Mouse (Mus musculus) liver, embryonic 14.5 days (tissue): ENCODE results near the gene Sdk2. TPM values are rescaled to one million over a fixed set of nuclear protein-coding genes. Genes with fewer than 3 reads are reported as not detected.

Experiments
- ATAC-seq: fragments of 200-750 bp; cut with Nextera tagmentation; 2 replicates; pipeline ENCODE4 v1.8.0; 2017; ENCODE audit warnings: moderate number of reproducible peaks, mild to moderate bottlenecking, moderate library complexity; ENCODE audit not compliant: insufficient read depth
- DNase-seq, 3 experiments: peaks; one replicate each; pipeline ENCODE4 v3.0.0-alpha.2; 2012 to 2013; ENCODE audit warnings: low read depth in 3 of 3, low spot score in 3 of 3
- H3K27ac ChIP-seq: fragments of 300-500 bp; sonication (generic); 2 replicates; pipeline ENCODE4 v1.5.1; 2014; ENCODE audit warnings: moderate library complexity, mild to moderate bottlenecking, control low read depth, inconsistent platforms
- H3K27me3 ChIP-seq: fragments of 300-500 bp; sonication (generic); 2 replicates; pipeline ENCODE4 v1.6.1; 2014; ENCODE audit warnings: mild to moderate bottlenecking, low read length, moderate library complexity; ENCODE audit not compliant: control insufficient read depth, insufficient read depth
- H3K36me3 ChIP-seq: fragments of 300-500 bp; sonication (generic); replicated peaks from 2 replicates; pipeline ENCODE4 v1.6.1; 2014; ENCODE audit warnings: low read depth; ENCODE audit not compliant: control insufficient read depth, insufficient read depth
- H3K4me1 ChIP-seq, 2 experiments: fragments of 200-500 bp in 1 of 2; fragments of 300-500 bp in 1 of 2; sonication (generic) in 1 of 2; replicated peaks; 2 replicates each; pipeline ENCODE4 v1.6.1; 2012 to 2014; ENCODE audit warnings: antibody characterized with exemption in 1 of 2, inconsistent platforms in 1 of 2, low read length in 1 of 2; ENCODE audit not compliant: control insufficient read depth in 2 of 2, insufficient read depth in 2 of 2
- H3K4me2 ChIP-seq: fragments of 300-500 bp; sonication (generic); 2 replicates; pipeline ENCODE4 v1.6.1; 2014; ENCODE audit warnings: low read depth, mild to moderate bottlenecking, control low read depth, moderate library complexity
- H3K4me3 ChIP-seq, 2 experiments: fragments of 200-500 bp in 1 of 2; fragments of 300-500 bp in 1 of 2; sonication (generic) in 1 of 2; 2 replicates each; pipeline ENCODE4 v1.5.1; 2012 to 2014; ENCODE audit warnings: low read depth in 2 of 2, low read length in 2 of 2, mild to moderate bottlenecking in 2 of 2, control low read depth in 1 of 2, inconsistent platforms in 1 of 2, moderate library complexity in 1 of 2; ENCODE audit not compliant: insufficient read depth in 1 of 2
- H3K9ac ChIP-seq: fragments of 300-500 bp; sonication (generic); replicated peaks from 2 replicates; pipeline ENCODE4 v1.6.1; 2014; ENCODE audit warnings: mild to moderate bottlenecking, control low read depth, moderate library complexity
- H3K9me3 ChIP-seq: fragments of 300-500 bp; sonication (generic); 2 replicates; pipeline ENCODE4 v1.6.1; 2016; ENCODE audit warnings: low read length, mixed read lengths; ENCODE audit not compliant: control insufficient read depth
- CTCF ChIP-seq: IDR thresholded peaks from 2 replicates; pipeline ENCODE4 v1.5.1; 2016; ENCODE audit warnings: antibody characterized with exemption, low read depth, control low read depth
- EP300 ChIP-seq: IDR thresholded peaks from 2 replicates; pipeline ENCODE4 v1.6.1; 2016; ENCODE audit warnings: antibody characterized with exemption, low read depth
- WGBS: fragments of 180-500 bp; shearing (Covaris S2); extraction: QIAGEN DNeasy Blood & Tissue Kit; methylation state at CpG from one replicate; pipeline ENCODE4 v1.1.7; 2014; ENCODE audit not compliant: insufficient replicate concordance; 5-methylcytosine and 5-hydroxymethylcytosine counted together
- polyA plus RNA-seq, 2 experiments: library from polyadenylated mRNA; depleted of rRNA in 1 of 2; stranded (reverse) in 1 of 2; unstranded in 1 of 2; fragments of >200 nt; fragmentation: Nextera tagmentation in 1 of 2; extraction: Ambion mirVana in 1 of 2; gene quantifications; 2 replicates each; pipeline versions ENCODE4 v1.2.1 to v1.2.3; 2012 to 2014

The Sdk2 gene
- polyA plus RNA-seq, 2 experiments: 0.09 to 0.13 TPM

GRCm38 (mm10) chr11:113948676-113949075 lies 118.2 kb downstream of the Sdk2 start:
- DNase-seq: no peak
- H3K4me2 ChIP-seq: no peak overlapping the region
- H3K9ac ChIP-seq: no peak overlapping the region
- no peak overlapping the region for H3K27ac ChIP-seq
- H3K4me1 ChIP-seq: no peaks in the 10 kb centered on the region
- H3K36me3 ChIP-seq: no peaks in the 10 kb centered on the region
- WGBS: 65% methylated on average over 8 of the region's 8 CpGs
- no peak for TF ChIP-seq CTCF
- no peak for TF ChIP-seq EP300
- no peaks in the 10 kb centered on the region for H3K9me3 ChIP-seq
- no peaks in the 10 kb centered on the region for H3K27me3 ChIP-seq
- no peak for ATAC-seq
- H3K4me3 ChIP-seq: no peak overlapping the region

- no peak for TF ChIP-seq EP300
- TF ChIP-seq CTCF: no peak
- Histone ChIP-seq H3K9ac (no peak overlapping the region), H3K27me3 (no peaks in the 10 kb centered on the region), H3K4me2 (no peak overlapping the region), H3K4me1 (no peaks in the 10 kb centered on the region), H3K9me3 (no peaks in the 10 kb centered on the region), H3K4me3 (no peak overlapping the region), H3K27ac (no peak overlapping the region), H3K36me3 (no peaks in the 10 kb centered on the region)
- no peak for DNase-seq
- ATAC-seq: no peak
- 39% methylated on average over 9 of the region's 9 CpGs for WGBS
These were observed 124.6 kb downstream of the Sdk2 start for GRCm38 (mm10) chr11:113942101-113942735.

- no peaks in the 10 kb centered on the region for H3K4me1 ChIP-seq
- no peak overlapping the region for H3K4me2 ChIP-seq
- WGBS: 64% methylated on average over 9 of the region's 9 CpGs
- no peak for DNase-seq
- no peaks in the 10 kb centered on the region for H3K36me3 ChIP-seq
- no peak for ATAC-seq
- H3K27ac ChIP-seq: no peak overlapping the region
- H3K9me3 ChIP-seq: no peaks in the 10 kb centered on the region
- TF ChIP-seq CTCF: no peak
- H3K4me3 ChIP-seq: no peak overlapping the region
- no peak overlapping the region for H3K9ac ChIP-seq
- no peaks in the 10 kb centered on the region for H3K27me3 ChIP-seq
These were observed 133.2 kb downstream of the Sdk2 start for GRCm38 (mm10) chr11:113933678-113934077.

- WGBS: 55% methylated on average over 7 of the region's 7 CpGs
- ATAC-seq (no peak), DNase-seq (no peak)
- Histone ChIP-seq H3K36me3 (no peaks in the 10 kb centered on the region), H3K4me2 (no peak overlapping the region), H3K27me3 (no peaks in the 10 kb centered on the region), H3K9ac (no peak overlapping the region), H3K9me3 (no peaks in the 10 kb centered on the region), H3K4me3 (no peak overlapping the region), H3K4me1 (no peaks in the 10 kb centered on the region), H3K27ac (no peak overlapping the region)
- TF ChIP-seq CTCF (no peak), EP300 (no peak)
These were observed 133.9 kb downstream of the Sdk2 start for GRCm38 (mm10) chr11:113932909-113933308.

- 38% methylated on average over 4 of the region's 4 CpGs for WGBS
- no peaks in the 10 kb centered on the region for H3K36me3 ChIP-seq
- H3K9ac ChIP-seq: no peak overlapping the region
These were observed 135.1 kb downstream of the Sdk2 start for GRCm38 (mm10) chr11:113931701-113932100.

More at GRCm38 (mm10) chr11:113931701-113932100, 135.1 kb downstream of the Sdk2 start:
- Histone ChIP-seq H3K27me3 (no peaks in the 10 kb centered on the region), H3K4me2 (no peak overlapping the region), H3K4me3 (no peak overlapping the region), H3K27ac (no peak overlapping the region), H3K4me1 (no peaks in the 10 kb centered on the region), H3K9me3 (no peaks in the 10 kb centered on the region)
- ATAC-seq (no peak), DNase-seq (no peak)
- TF ChIP-seq EP300 (no peak), CTCF (no peak)
